ENCODE assay signal across 13 mouse cellular contexts in the genomic region with DNA sequence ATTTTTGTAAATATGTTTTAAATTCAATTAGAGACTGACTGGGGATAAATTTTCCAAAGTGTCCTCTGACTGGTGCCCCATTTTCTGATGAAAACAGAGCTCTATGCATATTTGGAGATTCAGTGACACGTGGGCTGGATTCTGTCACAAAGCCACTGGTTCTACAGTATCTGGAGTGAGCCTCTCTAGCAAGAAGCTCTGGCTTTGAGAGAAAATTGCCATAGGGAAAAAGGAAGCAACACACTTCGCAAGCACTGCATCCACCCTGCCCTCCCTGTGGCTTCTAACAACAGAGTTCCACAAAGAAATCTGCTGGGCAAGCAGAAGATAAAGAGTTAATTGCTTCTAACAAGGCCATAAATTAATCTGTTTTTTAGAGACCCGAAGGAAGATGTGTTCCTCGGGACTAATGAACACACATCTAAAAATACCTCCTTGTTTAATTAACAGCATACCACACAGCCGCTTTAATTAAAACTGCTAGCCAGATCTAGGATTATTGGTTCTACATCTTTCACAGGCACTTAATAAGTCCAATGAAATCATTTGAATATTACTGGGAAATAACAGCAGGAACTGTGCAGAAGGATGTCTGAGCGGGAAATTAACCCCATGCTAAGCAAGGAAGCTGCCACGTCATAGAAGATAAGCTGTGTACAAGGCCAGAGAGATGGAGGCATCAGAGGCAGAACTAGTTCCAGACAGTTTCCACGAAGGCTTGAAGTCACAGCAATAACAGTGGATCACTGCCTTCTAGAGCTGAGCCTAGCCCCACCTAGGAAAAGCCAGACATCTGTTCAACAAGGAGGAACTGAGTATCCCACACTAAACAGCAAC.
DNase-seq lines count a peak whose midpoint lies in the region; ATAC-seq lines count a peak whose summit lies in the region.
"Had no signal": no experiment of that assay in that cellular context is flagged by ENCODE, and none has a peak within 500 bp of the region (broad histone marks: within the 10 kb centered on the region; RNA-seq: fewer than 3 reads in every experiment).

No protein-coding gene starts in this region.

- WGBS in heart, embryonic 10.5 days: 49% methylated on average over 8 of the region's 8 CpGs
- WGBS in neural tube, embryonic 11.5 days: 29% methylated on average over 8 of the region's 8 CpGs
- WGBS in hindbrain, embryonic 16.5 days: 29% methylated on average over 8 of the region's 8 CpGs

- no peak overlapping the region for H3K9ac ChIP-seq in neural tube, embryonic 11.5 days (ENCODE audit: low read length)
- H3K9ac ChIP-seq in hindbrain, embryonic 16.5 days (ENCODE audit: low read depth, low read length): no peak overlapping the region
- H3K9ac ChIP-seq: embryonic facial prominence, embryonic 15.5 days had no signal

- H3K4me1 ChIP-seq in heart, embryonic 10.5 days: peaks cover 14% of the 10 kb centered on the region
- H3K4me1 ChIP-seq in neural tube, embryonic 11.5 days (ENCODE audit: control insufficient read depth, insufficient read depth, low read length): no peaks in the 10 kb centered on the region
- peaks cover 3% of the 10 kb centered on the region for H3K4me1 ChIP-seq in hindbrain, embryonic 16.5 days (ENCODE audit: control insufficient read depth, insufficient read depth, low read depth, low read length)

- H3K27ac ChIP-seq in heart, embryonic 10.5 days: 0 out of 2 replicates have a peak overlapping the region, but pooled peaks have one; percentile 16
- no peak overlapping the region for H3K27ac ChIP-seq in neural tube, embryonic 11.5 days (ENCODE audit: low read depth, low read length)
- peak overlapping the region; percentile 29; the same call in 1 of the 2 replicates for H3K27ac ChIP-seq in hindbrain, embryonic 16.5 days (ENCODE audit: low read depth, low read length)
- H3K27ac ChIP-seq: embryonic facial prominence, embryonic 15.5 days had no signal

- no peak overlapping the region for H3K4me2 ChIP-seq in neural tube, embryonic 11.5 days (ENCODE audit: low read depth)
- H3K4me2 ChIP-seq in hindbrain, embryonic 16.5 days (ENCODE audit: low read length): peak overlapping the region; percentile 25; the same call in 1 of the 2 replicates
- H3K4me2 ChIP-seq: embryonic facial prominence, embryonic 15.5 days; liver, embryonic 11.5 days had no signal

- no peaks in the 10 kb centered on the region for H3K9me3 ChIP-seq in heart, embryonic 10.5 days
- H3K9me3 ChIP-seq in neural tube, embryonic 11.5 days (ENCODE audit: control insufficient read depth, low read length): no peaks in the 10 kb centered on the region
- H3K9me3 ChIP-seq in hindbrain, embryonic 16.5 days (ENCODE audit: control insufficient read depth, low read length): no peaks in the 10 kb centered on the region
- H3K9me3 ChIP-seq: embryonic facial prominence, embryonic 15.5 days had no signal

- peak; percentile 25; the same call in 1 of the 2 replicates for ATAC-seq in neural tube, embryonic 11.5 days (ENCODE audit: insufficient read depth, low FRiP score, low TSS enrichment)
- peak; percentile 82 for ATAC-seq in hindbrain, embryonic 16.5 days

- no peak for DNase-seq in heart, embryonic 10.5 days (ENCODE audit: low spot score)
- no peak for DNase-seq in heart, adult 9 months (ENCODE audit: low spot score in 2 of 2)
- no peak for DNase-seq in neural tube, embryonic 11.5 days (ENCODE audit: low spot score)
- no peak for DNase-seq in neural tube, embryonic 10.5 days (ENCODE audit: extremely low spot score, low spot score)
- DNase-seq in retina, postnatal 1 day: peak; percentile 65
- DNase-seq in spleen, adult 18-20 months: no peak
- no peak for DNase-seq in spleen, adult 12 weeks (ENCODE audit: low spot score)
- DNase-seq: B cell, adult 2 months; cerebellum, adult 8-10 months; gastrocnemius, postnatal 10 days had no signal

- no peaks in the 10 kb centered on the region for H3K27me3 ChIP-seq in heart, embryonic 10.5 days (ENCODE audit: insufficient read depth, poor library complexity, severe bottlenecking)
- no peaks in the 10 kb centered on the region for H3K27me3 ChIP-seq in neural tube, embryonic 11.5 days (ENCODE audit: control insufficient read depth, insufficient read depth, low read length)
- no peaks in the 10 kb centered on the region for H3K27me3 ChIP-seq in hindbrain, embryonic 16.5 days (replicated peaks; ENCODE audit: control insufficient read depth, insufficient read depth, low read length)
- H3K27me3 ChIP-seq: embryonic facial prominence, embryonic 15.5 days had no signal

- no peak overlapping the region for H3K4me3 ChIP-seq in heart, embryonic 10.5 days
- H3K4me3 ChIP-seq in neural tube, embryonic 11.5 days (ENCODE audit: low read depth, low read length): no peak overlapping the region
- H3K4me3 ChIP-seq in hindbrain, embryonic 16.5 days (ENCODE audit: low read length): no peak overlapping the region
- H3K4me3 ChIP-seq: embryonic facial prominence, embryonic 15.5 days had no signal

- no peaks in the 10 kb centered on the region for H3K36me3 ChIP-seq in heart, embryonic 10.5 days
- no peaks in the 10 kb centered on the region for H3K36me3 ChIP-seq in neural tube, embryonic 11.5 days (ENCODE audit: control insufficient read depth, insufficient read depth, low read length)
- H3K36me3 ChIP-seq in hindbrain, embryonic 16.5 days (ENCODE audit: control insufficient read depth, insufficient read depth, low read length): no peaks in the 10 kb centered on the region
- H3K36me3 ChIP-seq: embryonic facial prominence, embryonic 15.5 days had no signal
